Mouse (Mus musculus) neural tube, embryonic 14.5 days (tissue): ENCODE data around the gene Olfr507. TPM values are rescaled to one million over a fixed set of nuclear protein-coding genes. Genes with fewer than 3 reads are reported as not detected.

Experiments
- ATAC-seq: fragments of 200-750 bp; cut with Nextera tagmentation; 2 replicates; pipeline ENCODE4 v1.8.0; 2017; ENCODE audit warnings: low read depth, mild to moderate bottlenecking, moderate TSS enrichment, moderate library complexity
- H3K27ac ChIP-seq: fragments of 300-500 bp; sonication (generic); 2 replicates; pipeline ENCODE4 v1.5.1; 2014; ENCODE audit warnings: low read depth, mild to moderate bottlenecking, control low read depth, low read length, moderate library complexity, mixed read lengths
- H3K27me3 ChIP-seq: fragments of 300-500 bp; sonication (generic); 2 replicates; pipeline ENCODE4 v1.6.1; 2014; ENCODE audit warnings: low read length; ENCODE audit not compliant: control insufficient read depth, insufficient read depth
- H3K36me3 ChIP-seq: fragments of 300-500 bp; sonication (generic); 2 replicates; pipeline ENCODE4 v1.6.1; 2014; ENCODE audit warnings: low read length, mixed read lengths; ENCODE audit not compliant: control insufficient read depth, insufficient read depth
- H3K4me1 ChIP-seq: fragments of 300-500 bp; sonication (generic); 2 replicates; pipeline ENCODE4 v1.6.1; 2014; ENCODE audit warnings: low read length; ENCODE audit not compliant: control insufficient read depth, insufficient read depth
- H3K4me2 ChIP-seq: fragments of 300-500 bp; sonication (generic); 2 replicates; pipeline ENCODE4 v1.6.1; 2014; ENCODE audit warnings: mild to moderate bottlenecking, low read depth, low read length, control low read depth
- H3K4me3 ChIP-seq: fragments of 300-500 bp; sonication (generic); 2 replicates; pipeline ENCODE4 v1.5.1; 2014; ENCODE audit warnings: low read depth, low read length, control low read depth, mixed read lengths
- H3K9ac ChIP-seq: fragments of 300-500 bp; sonication (generic); replicated peaks from 2 replicates; pipeline ENCODE4 v1.6.1; 2014; ENCODE audit warnings: low read depth, mild to moderate bottlenecking, control low read depth, low read length, mixed read lengths
- H3K9me3 ChIP-seq: fragments of 300-500 bp; sonication (generic); 2 replicates; pipeline ENCODE4 v1.6.1; 2016; ENCODE audit warnings: low read length; ENCODE audit not compliant: control insufficient read depth
- WGBS: fragments of 180-500 bp; shearing (Covaris S2); extraction: QIAGEN DNeasy Blood & Tissue Kit; methylation state at CpG from one replicate; pipeline ENCODE4 v1.1.7; 2014; 5-methylcytosine and 5-hydroxymethylcytosine counted together
- polyA plus RNA-seq: library from polyadenylated mRNA; unstranded; fragments of >200 nt; fragmentation: Nextera tagmentation; extraction: Ambion mirVana; gene quantifications from 2 replicates; pipeline ENCODE4 v1.2.1, GENCODE M21; 2014

The Olfr507 gene
- polyA plus RNA-seq, 1 experiment from 2014 or later = not detected

DNA sequence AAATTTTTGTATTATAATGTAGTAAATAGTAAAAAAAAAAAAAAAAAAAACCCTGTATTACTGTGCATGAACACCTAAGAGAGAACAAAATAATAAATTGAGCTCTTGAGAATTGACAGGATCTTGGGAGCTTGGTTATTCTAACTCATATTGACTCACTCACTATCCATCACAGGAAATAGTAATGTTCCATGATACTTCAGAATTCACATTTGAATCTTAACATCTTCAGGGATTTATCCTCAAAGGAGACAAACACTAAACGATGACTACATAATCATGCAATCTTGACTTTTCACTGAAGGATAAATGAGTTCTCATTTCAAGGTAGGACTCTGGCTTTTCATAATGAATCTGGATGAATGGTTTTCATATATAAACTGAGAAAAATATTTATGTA is 44.5 kb downstream of the Olfr507 start, which contains the start of gene Olfr510:
TSS of gene Olfr510 (plus strand) at position 301 of the 400 bp plus-strand sequence.
- H3K4me2 ChIP-seq = no peak within 1 kb of the TSS
- no peaks in the 10 kb centered on the region for H3K4me1 ChIP-seq
- ATAC-seq = no peak
- H3K27me3 ChIP-seq = no peaks in the 10 kb centered on the region
- H3K4me3 ChIP-seq = no peak within 1 kb of the TSS
- no peaks in the 10 kb centered on the region for H3K36me3 ChIP-seq
- H3K27ac ChIP-seq = no peak within 1 kb of the TSS
- no peaks in the 10 kb centered on the region for H3K9me3 ChIP-seq
- WGBS = 94% methylated on average over 1 of the region's 1 CpGs
- no peak within 1 kb of the TSS for H3K9ac ChIP-seq

DNA sequence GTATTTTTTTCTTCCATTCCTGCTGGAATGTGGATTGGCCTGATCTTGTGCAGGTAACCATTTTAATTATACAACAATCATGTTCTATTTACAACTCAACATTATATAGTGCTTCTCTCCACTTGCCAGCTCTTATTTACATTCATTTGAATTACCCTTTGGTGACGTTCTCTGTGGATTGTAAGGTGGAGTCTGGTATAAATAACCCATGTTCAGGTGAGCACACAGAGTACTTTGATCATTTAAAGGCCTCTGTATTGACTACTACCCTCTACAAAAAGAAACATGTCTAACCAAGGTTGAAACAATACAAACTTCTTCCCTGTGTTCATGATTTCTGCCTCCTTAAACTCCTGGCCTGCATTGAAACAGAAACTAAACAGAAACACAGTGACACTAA is 49.4 kb downstream of the Olfr507 start:
- Histone ChIP-seq H3K4me1 (no peaks in the 10 kb centered on the region), H3K36me3 (no peaks in the 10 kb centered on the region), H3K4me3 (no peak overlapping the region), H3K4me2 (no peak overlapping the region), H3K9ac (no peak overlapping the region), H3K27ac (no peak overlapping the region), H3K27me3 (no peaks in the 10 kb centered on the region), H3K9me3 (no peaks in the 10 kb centered on the region)
- no peak for ATAC-seq
- WGBS = 78% methylated on average over 1 of the region's 1 CpGs

Other genes starting within 250 kb of the Olfr507 start
- not detected in 2 replicates for gene Olfr495, start 228.6 kb upstream of the Olfr507 start, polyA plus RNA-seq
- gene Olfr497, start 201.4 kb upstream of the Olfr507 start, polyA plus RNA-seq = not detected in 2 replicates
- gene Olfr498, start 156.5 kb upstream of the Olfr507 start, polyA plus RNA-seq = not detected in 2 replicates
- not detected in 2 replicates for gene Olfr502, start 96.7 kb upstream of the Olfr507 start, polyA plus RNA-seq
- not detected in 2 replicates for gene Olfr503, start 77.3 kb upstream of the Olfr507 start, polyA plus RNA-seq
- gene Olfr504, start 56.0 kb upstream of the Olfr507 start, polyA plus RNA-seq = not detected in 2 replicates
- gene Olfr506, start 11.0 kb upstream of the Olfr507 start, polyA plus RNA-seq = not detected in 2 replicates
- gene Olfr508, start 8.2 kb downstream of the Olfr507 start, polyA plus RNA-seq = not detected in 2 replicates
- 0.07 TPM in 1 of 2 replicates, not detected in the other for gene Olfr509, start 30.1 kb downstream of the Olfr507 start, polyA plus RNA-seq
- not detected in 2 replicates for gene Olfr510, start 44.6 kb downstream of the Olfr507 start, polyA plus RNA-seq
- not detected in 2 replicates for gene Olfr512, start 91.5 kb downstream of the Olfr507 start, polyA plus RNA-seq
- not detected in 2 replicates for gene Olfr513, start 129.2 kb downstream of the Olfr507 start, polyA plus RNA-seq
- gene Olfr514, start 204.2 kb downstream of the Olfr507 start, polyA plus RNA-seq = not detected in 2 replicates
- gene Olfr516, start 228.7 kb downstream of the Olfr507 start, polyA plus RNA-seq = not detected in 2 replicates